Mouse (Mus musculus): ENCODE measurements around the gene Zbtb24.

GRCm38 (mm10) chr10:41485778-41486177, 35.6 kb downstream of the Zbtb24 start:
- no peak for TF ChIP-seq CTCF (IDR thresholded peaks at IDR 0.05; ENCODE audit: control insufficient read depth, insufficient read depth, insufficient replicate concordance, low read depth, low read length)
- TF ChIP-seq POLR2A (IDR thresholded peaks at IDR 0.05; ENCODE audit: control insufficient read depth, low read depth, low read length): no peak; the same call in 1 of the 2 replicates

Data from testis, adult 2 months (tissue).